Mouse (Mus musculus) MEL (cell line): ENCODE measurements around the gene Itgb6.

Experiments
- CTCF ChIP-seq, 3 experiments: IDR thresholded peaks in 2 of 3; conservative IDR thresholded peaks in 1 of 3; 2 replicates each; pipeline ENCODE4 v1.5.1; 2011 to 2012; ENCODE audit warnings: low read length in 3 of 3, low read depth in 2 of 3, mild to moderate bottlenecking in 2 of 3, improper control_type of control experiment in 1 of 3, inconsistent platforms in 1 of 3, mixed read lengths in 1 of 3, moderate library complexity in 1 of 3; ENCODE audit not compliant: control insufficient read depth in 1 of 3, insufficient read depth in 1 of 3, poor library complexity in 1 of 3, severe bottlenecking in 1 of 3
- MAZ ChIP-seq: IDR thresholded peaks from 2 replicates; pipeline ENCODE4 v1.6.1; 2012; ENCODE audit warnings: low read depth, mild to moderate bottlenecking, inconsistent platforms, low read length, improper control_type of control experiment
- POLR2A ChIP-seq, 2 experiments: IDR thresholded peaks; 2 replicates each; pipeline ENCODE4 v1.6.1; 2011 to 2012; ENCODE audit warnings: low read length in 2 of 2, mild to moderate bottlenecking in 2 of 2, control low read depth in 1 of 2, improper control_type of control experiment in 1 of 2, low read depth in 1 of 2, moderate library complexity in 1 of 2; ENCODE audit not compliant: control insufficient read depth in 1 of 2, insufficient read depth in 1 of 2, poor library complexity in 1 of 2

- TF ChIP-seq POLR2A (IDR thresholded peaks at IDR 0.05; ENCODE audit: control insufficient read depth in 1 of 2, insufficient read depth in 1 of 2, low read depth in 1 of 2, low read length in 2 of 2, poor library complexity in 1 of 2) (no peak), MAZ (no peak), CTCF (IDR thresholded peaks at IDR 0.05 in 2 of 3, conservative IDR thresholded peaks at IDR 0.05 in 1 of 3; ENCODE audit: control insufficient read depth in 1 of 3, insufficient read depth in 1 of 3, low read depth in 2 of 3, low read length in 3 of 3, poor library complexity in 1 of 3, severe bottlenecking in 1 of 3) (no peak)
These were observed 107.7 kb downstream of the Itgb6 start for GRCm38 (mm10) chr2:60614758-60615157.
